Mouse (Mus musculus): ENCODE data around the gene Fam69b. TPM values are rescaled to one million over a fixed set of nuclear protein-coding genes. Genes with fewer than 3 reads are reported as not detected.

Gene Fam69b
- polyA plus RNA-seq, 1 experiment from 2014 or later, result 11.1 TPM

DNA sequence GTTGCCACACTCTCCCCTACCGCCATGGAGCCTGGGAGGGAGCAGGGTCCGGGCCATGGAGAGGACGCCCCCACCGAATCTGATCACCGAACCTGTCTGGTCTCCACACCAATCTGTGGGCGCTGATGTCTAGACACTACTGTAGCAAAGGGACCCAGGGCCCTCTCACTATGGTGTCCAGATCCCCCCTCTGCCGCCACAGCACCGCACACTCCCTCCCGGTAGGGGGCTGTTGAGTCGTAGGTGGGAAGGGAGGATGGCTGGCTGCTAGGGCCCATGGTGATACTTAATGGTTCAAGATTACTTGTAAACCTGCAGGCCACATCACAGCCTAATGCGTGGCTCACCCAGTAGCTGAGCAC lies 41.2 kb upstream of the Fam69b start:
- Histone ChIP-seq H3K36me3 (ENCODE audit: control insufficient read depth, insufficient read depth, low read length) (no peaks in the 10 kb centered on the region; the same call in 1 of the 2 replicates), H3K4me2 (peak overlapping the region; percentile 75), H3K4me1 (replicated peaks; ENCODE audit: control insufficient read depth, insufficient read depth, low read length) (peaks cover 40% of the 10 kb centered on the region), H3K9ac (ENCODE audit: low read depth, low read length) (peak overlapping the region; percentile 78), H3K27ac (ENCODE audit: low read depth, low read length) (peak overlapping the region; percentile 60), H3K4me3 (ENCODE audit: low read depth, low read length) (peak overlapping the region; percentile 59), H3K9me3 (ENCODE audit: control insufficient read depth, low read length) (no peaks in the 10 kb centered on the region), H3K27me3 (replicated peaks; ENCODE audit: control insufficient read depth, insufficient read depth, low read length) (no peaks in the 10 kb centered on the region)
- DNase-seq (ENCODE audit: low spot score) (no peak), ATAC-seq (replicated peaks; ENCODE audit: low FRiP score) (peak; percentile 22; the same call in 1 of the 2 replicates)
- 4% methylated on average over 11 of the region's 11 CpGs for WGBS

DNA sequence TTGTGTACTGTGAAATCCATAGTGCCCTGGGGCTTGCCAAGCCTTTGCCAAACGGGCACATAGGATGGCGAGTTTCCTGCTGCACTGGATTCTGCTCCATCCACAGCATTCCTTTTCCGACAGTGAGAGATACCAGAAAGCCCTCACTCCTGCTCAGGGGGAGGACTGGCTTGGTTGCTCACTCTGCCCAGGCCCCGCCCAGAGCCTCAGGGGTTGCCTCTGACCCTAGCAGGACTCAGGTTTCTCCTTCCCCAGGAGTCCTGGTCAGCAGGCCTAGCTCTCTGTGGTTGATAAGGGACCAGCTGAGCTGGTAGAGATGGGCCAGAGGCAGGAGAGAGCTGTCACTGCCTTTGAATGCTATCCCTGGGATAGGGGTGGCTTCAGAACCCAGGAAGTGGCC lies 39.7 kb upstream of the Fam69b start:
- H3K4me1 ChIP-seq (replicated peaks; ENCODE audit: control insufficient read depth, insufficient read depth, low read length), result peaks cover 32% of the 10 kb centered on the region
- DNase-seq (ENCODE audit: low spot score) (peak; percentile 38), ATAC-seq (replicated peaks; ENCODE audit: low FRiP score) (no peak)
- no peaks in the 10 kb centered on the region for H3K9me3 ChIP-seq (ENCODE audit: control insufficient read depth, low read length)
- H3K36me3 ChIP-seq (ENCODE audit: control insufficient read depth, insufficient read depth, low read length), result peaks cover 4% of the 10 kb centered on the region; the same call in 1 of the 2 replicates
- peak overlapping the region; percentile 75 for H3K4me2 ChIP-seq
- WGBS, result 42% methylated on average over 4 of the region's 4 CpGs
- peak overlapping the region; percentile 8 for H3K9ac ChIP-seq (ENCODE audit: low read depth, low read length)
- H3K27ac ChIP-seq (ENCODE audit: low read depth, low read length), result no peak overlapping the region
- H3K4me3 ChIP-seq (ENCODE audit: low read depth, low read length), result no peak overlapping the region
- H3K27me3 ChIP-seq (replicated peaks; ENCODE audit: control insufficient read depth, insufficient read depth, low read length), result no peaks in the 10 kb centered on the region

DNA sequence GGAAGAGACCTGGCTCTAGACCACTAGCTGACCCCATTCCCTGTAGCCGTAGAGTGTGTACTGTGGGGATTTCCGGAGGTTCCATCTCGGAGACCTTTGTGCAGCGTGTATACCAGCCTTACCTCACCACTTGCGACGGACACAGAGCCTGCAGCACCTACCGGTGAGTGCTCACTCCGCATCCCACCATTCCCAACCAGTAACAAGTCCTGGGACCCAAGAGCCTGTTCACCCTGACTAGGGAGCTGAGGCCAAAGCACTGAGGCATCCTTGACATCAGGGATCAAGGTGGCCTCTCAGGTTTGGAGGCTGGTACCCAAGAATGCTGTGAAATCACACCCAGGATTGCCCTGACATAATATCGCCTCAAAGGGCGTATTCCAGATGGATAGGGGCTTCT lies 39.0 kb upstream of the Fam69b start:
- H3K4me3 ChIP-seq (ENCODE audit: low read depth, low read length), result no peak overlapping the region
- DNase-seq (ENCODE audit: low spot score) (no peak), ATAC-seq (replicated peaks; ENCODE audit: low FRiP score) (no peak)
- H3K27ac ChIP-seq (ENCODE audit: low read depth, low read length), result no peak overlapping the region
- H3K36me3 ChIP-seq (ENCODE audit: control insufficient read depth, insufficient read depth, low read length), result peaks cover 4% of the 10 kb centered on the region; the same call in 1 of the 2 replicates
- WGBS, result 92% methylated on average over 10 of the region's 10 CpGs
- H3K9ac ChIP-seq (ENCODE audit: low read depth, low read length), result no peak overlapping the region
- no peak overlapping the region for H3K4me2 ChIP-seq
- no peaks in the 10 kb centered on the region for H3K9me3 ChIP-seq (ENCODE audit: control insufficient read depth, low read length)
- H3K27me3 ChIP-seq (replicated peaks; ENCODE audit: control insufficient read depth, insufficient read depth, low read length), result no peaks in the 10 kb centered on the region
- peaks cover 25% of the 10 kb centered on the region for H3K4me1 ChIP-seq (replicated peaks; ENCODE audit: control insufficient read depth, insufficient read depth, low read length)

DNA sequence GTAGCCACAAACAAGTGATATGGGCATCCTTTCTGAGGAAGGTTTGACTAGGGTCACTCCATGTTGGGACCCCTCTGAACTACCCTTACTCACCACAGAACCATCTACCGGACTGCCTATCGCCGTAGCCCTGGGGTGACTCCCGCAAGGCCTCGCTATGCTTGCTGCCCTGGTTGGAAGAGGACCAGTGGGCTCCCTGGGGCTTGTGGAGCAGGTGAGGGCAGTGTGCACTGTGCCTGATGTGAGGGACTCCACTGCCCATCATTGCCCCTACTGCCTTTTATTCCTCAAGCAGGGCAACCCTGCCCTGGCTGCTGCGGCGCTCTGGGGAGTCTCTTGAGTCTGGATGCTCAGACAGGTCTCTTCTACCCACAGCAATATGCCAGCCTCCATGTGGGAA lies 38.0 kb upstream of the Fam69b start:
- H3K9ac ChIP-seq (ENCODE audit: low read depth, low read length), result 0 out of 2 replicates have a peak overlapping the region, but pooled peaks have one; percentile 34
- no peak overlapping the region for H3K4me3 ChIP-seq (ENCODE audit: low read depth, low read length)

DNA sequence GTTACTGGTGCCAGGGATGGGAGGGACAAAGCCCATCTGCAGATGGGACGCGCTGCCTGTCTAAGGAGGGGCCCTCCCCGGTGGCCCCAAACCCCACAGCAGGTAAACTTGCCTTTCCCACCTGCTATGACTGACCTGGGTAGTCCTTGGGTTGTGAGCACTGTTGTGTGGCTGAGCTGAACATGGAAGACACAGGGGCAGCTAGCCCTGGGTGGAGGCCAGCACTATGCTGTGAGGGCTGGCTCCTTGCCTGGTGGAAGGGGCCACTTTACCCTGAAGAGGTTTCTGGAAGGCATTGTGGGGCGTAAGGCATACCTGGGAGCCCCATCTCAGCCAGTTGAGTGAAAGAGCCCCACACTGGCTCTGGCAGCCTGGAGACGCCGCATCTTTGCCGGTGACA lies 37.3 kb upstream of the Fam69b start:
- H3K9ac ChIP-seq (ENCODE audit: low read depth, low read length), result no peak overlapping the region
- H3K4me1 ChIP-seq (replicated peaks; ENCODE audit: control insufficient read depth, insufficient read depth, low read length), result peaks cover 32% of the 10 kb centered on the region
- no peak for ATAC-seq (replicated peaks; ENCODE audit: low FRiP score)
- no peaks in the 10 kb centered on the region for H3K27me3 ChIP-seq (replicated peaks; ENCODE audit: control insufficient read depth, insufficient read depth, low read length)
- H3K27ac ChIP-seq (ENCODE audit: low read depth, low read length), result no peak overlapping the region
- peaks cover 6% of the 10 kb centered on the region; the same call in 1 of the 2 replicates for H3K36me3 ChIP-seq (ENCODE audit: control insufficient read depth, insufficient read depth, low read length)
- no peak for DNase-seq (ENCODE audit: low spot score)
- H3K9me3 ChIP-seq (ENCODE audit: control insufficient read depth, low read length), result no peaks in the 10 kb centered on the region
- 90% methylated on average over 7 of the region's 7 CpGs for WGBS
- no peak overlapping the region for H3K4me3 ChIP-seq (ENCODE audit: low read depth, low read length)
- no peak overlapping the region for H3K4me2 ChIP-seq

More for the DNA sequence above, 38.0 kb upstream of the Fam69b start:
- H3K4me1 ChIP-seq (replicated peaks; ENCODE audit: control insufficient read depth, insufficient read depth, low read length), result peaks cover 26% of the 10 kb centered on the region
- peaks cover 6% of the 10 kb centered on the region; the same call in 1 of the 2 replicates for H3K36me3 ChIP-seq (ENCODE audit: control insufficient read depth, insufficient read depth, low read length)
- WGBS, result 95% methylated on average over 7 of the region's 7 CpGs
- no peak overlapping the region for H3K4me2 ChIP-seq
- ATAC-seq (replicated peaks; ENCODE audit: low FRiP score) (no peak), DNase-seq (ENCODE audit: low spot score) (no peak)
- H3K27me3 ChIP-seq (replicated peaks; ENCODE audit: control insufficient read depth, insufficient read depth, low read length), result no peaks in the 10 kb centered on the region
- H3K27ac ChIP-seq (ENCODE audit: low read depth, low read length), result no peak overlapping the region
- no peaks in the 10 kb centered on the region for H3K9me3 ChIP-seq (ENCODE audit: control insufficient read depth, low read length)

DNA sequence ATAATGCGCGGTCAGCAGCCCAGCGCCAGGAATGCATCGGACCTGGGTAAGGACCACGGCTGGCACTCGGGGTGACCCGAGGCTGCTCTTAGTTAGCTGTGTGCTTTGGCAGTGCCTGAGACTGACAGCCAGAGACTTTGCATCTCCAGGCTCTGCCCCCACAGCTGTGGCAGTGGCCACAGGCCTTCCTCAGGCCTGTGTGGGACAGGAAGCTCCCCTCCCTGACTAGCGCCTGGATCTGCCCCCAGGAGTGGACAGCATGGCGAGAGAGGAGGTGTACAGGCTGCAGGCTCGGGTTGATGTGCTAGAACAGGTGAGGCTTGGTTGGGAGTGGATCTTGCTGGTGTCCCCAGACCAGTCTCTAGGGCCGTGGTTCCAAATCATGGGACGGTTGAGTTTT lies 36.8 kb upstream of the Fam69b start:
- Histone ChIP-seq H3K9me3 (ENCODE audit: control insufficient read depth, low read length) (no peaks in the 10 kb centered on the region), H3K9ac (ENCODE audit: low read depth, low read length) (no peak overlapping the region), H3K4me3 (ENCODE audit: low read depth, low read length) (no peak overlapping the region), H3K27me3 (replicated peaks; ENCODE audit: control insufficient read depth, insufficient read depth, low read length) (no peaks in the 10 kb centered on the region), H3K27ac (ENCODE audit: low read depth, low read length) (no peak overlapping the region), H3K36me3 (ENCODE audit: control insufficient read depth, insufficient read depth, low read length) (peaks cover 6% of the 10 kb centered on the region; the same call in 1 of the 2 replicates), H3K4me2 (no peak overlapping the region), H3K4me1 (replicated peaks; ENCODE audit: control insufficient read depth, insufficient read depth, low read length) (peaks cover 29% of the 10 kb centered on the region)
- ATAC-seq (replicated peaks; ENCODE audit: low FRiP score), result no peak
- WGBS, result 82% methylated on average over 12 of the region's 12 CpGs
- DNase-seq (ENCODE audit: low spot score), result peak; percentile 36

DNA sequence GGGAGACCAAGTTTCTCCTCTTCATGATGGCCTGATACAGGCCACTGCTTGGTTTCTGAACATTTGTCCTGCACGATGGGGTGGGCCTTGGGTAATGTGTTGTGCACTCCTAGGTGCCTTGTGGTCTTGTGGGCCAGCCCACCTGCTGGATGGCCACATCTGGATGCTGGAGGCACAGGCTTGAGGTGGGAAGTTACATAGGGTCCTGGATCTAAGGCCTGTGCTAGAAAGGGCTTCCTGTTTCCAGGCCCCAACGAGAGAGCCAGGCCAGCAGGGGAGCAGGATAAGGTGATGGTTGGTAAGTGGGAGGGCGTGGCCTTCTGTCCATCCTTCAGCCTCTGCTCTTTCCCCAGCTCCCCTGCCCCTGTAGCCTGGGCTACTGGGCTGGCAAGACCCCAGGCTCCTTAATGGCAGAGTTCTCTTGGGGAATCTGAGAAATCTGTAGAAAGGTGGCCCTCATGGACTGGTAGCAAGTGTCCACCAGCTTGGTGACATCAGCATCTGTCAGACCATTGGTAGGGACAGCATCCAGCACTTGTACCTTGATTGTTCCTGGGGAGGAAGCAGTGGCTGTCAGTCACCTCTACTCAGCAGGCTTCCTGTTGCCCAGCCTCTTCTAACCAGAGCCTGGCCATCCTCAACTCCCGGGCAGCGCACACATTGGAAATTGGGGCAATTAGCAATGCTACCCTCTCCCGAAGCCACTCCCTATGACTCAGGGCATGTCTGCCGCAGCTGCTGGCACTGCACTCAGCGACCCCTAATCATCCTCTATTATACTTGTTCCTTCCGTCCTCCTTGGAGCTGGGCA lies 34.8 kb upstream of the Fam69b start:
- ATAC-seq (replicated peaks; ENCODE audit: low FRiP score), result 0 out of 2 replicates have a peak, but pooled peaks have one; percentile 6

DNA sequence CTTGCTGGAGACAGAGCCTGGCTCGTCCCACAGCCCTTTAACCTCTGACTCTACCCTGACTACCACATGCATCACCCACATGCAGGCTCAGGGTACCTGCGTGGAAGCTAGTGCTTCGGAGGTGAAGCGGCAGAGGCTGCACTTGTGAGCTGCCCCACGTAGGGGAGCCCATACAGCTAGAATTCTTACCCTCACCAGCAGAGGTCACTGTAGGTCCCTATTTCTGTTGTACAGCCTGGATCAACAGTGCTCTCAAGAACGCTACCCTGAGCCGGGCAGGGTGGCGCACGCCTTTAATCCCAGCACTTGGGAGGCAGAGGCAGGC lies 34.3 kb upstream of the Fam69b start:
- H3K4me3 ChIP-seq (ENCODE audit: low read depth, low read length), result no peak overlapping the region
- no peak overlapping the region for H3K9ac ChIP-seq (ENCODE audit: low read depth, low read length)
- peaks cover 6% of the 10 kb centered on the region; the same call in 1 of the 2 replicates for H3K36me3 ChIP-seq (ENCODE audit: control insufficient read depth, insufficient read depth, low read length)
- peak; percentile 42; the same call in 1 of the 2 replicates for ATAC-seq (replicated peaks; ENCODE audit: low FRiP score)
- H3K4me2 ChIP-seq, result no peak overlapping the region
- peak; percentile 56 for DNase-seq (ENCODE audit: low spot score)
- 55% methylated on average over 9 of the region's 9 CpGs for WGBS
- H3K27me3 ChIP-seq (replicated peaks; ENCODE audit: control insufficient read depth, insufficient read depth, low read length), result no peaks in the 10 kb centered on the region
- no peak overlapping the region for H3K27ac ChIP-seq (ENCODE audit: low read depth, low read length)
- H3K9me3 ChIP-seq (ENCODE audit: control insufficient read depth, low read length), result no peaks in the 10 kb centered on the region
- H3K4me1 ChIP-seq (replicated peaks; ENCODE audit: control insufficient read depth, insufficient read depth, low read length), result peaks cover 12% of the 10 kb centered on the region

More for the DNA sequence above, 34.8 kb upstream of the Fam69b start:
- Histone ChIP-seq H3K36me3 (ENCODE audit: control insufficient read depth, insufficient read depth, low read length) (peaks cover 6% of the 10 kb centered on the region; the same call in 1 of the 2 replicates), H3K9me3 (ENCODE audit: control insufficient read depth, low read length) (no peaks in the 10 kb centered on the region), H3K27ac (ENCODE audit: low read depth, low read length) (no peak overlapping the region), H3K4me1 (replicated peaks; ENCODE audit: control insufficient read depth, insufficient read depth, low read length) (peaks cover 15% of the 10 kb centered on the region), H3K4me3 (ENCODE audit: low read depth, low read length) (no peak overlapping the region), H3K9ac (ENCODE audit: low read depth, low read length) (no peak overlapping the region), H3K4me2 (no peak overlapping the region), H3K27me3 (replicated peaks; ENCODE audit: control insufficient read depth, insufficient read depth, low read length) (no peaks in the 10 kb centered on the region)
- no peak for DNase-seq (ENCODE audit: low spot score)
- WGBS, result 69% methylated on average over 9 of the region's 9 CpGs

Data from liver, embryonic 11.5 days (tissue).